Mouse (Mus musculus) heart, adult 8-10 months (tissue): Measurements from ENCODE around the gene Lgals1. TPM values are rescaled to one million over a fixed set of nuclear protein-coding genes. Genes with fewer than 3 reads are reported as not detected.

Experiments
- DNase-seq: peaks from one replicate; pipeline ENCODE4 v3.0.0; 2022; ENCODE audit warnings: low spot score
- total RNA-seq, 4 experiments: library from RNA; stranded (reverse); gene quantifications; 2 replicates each; pipeline ENCODE4 v1.2.4; 2022

The Lgals1 gene
- total RNA-seq, 4 experiments from 2014 or later = 175 to 339 (median 222) TPM

DNA sequence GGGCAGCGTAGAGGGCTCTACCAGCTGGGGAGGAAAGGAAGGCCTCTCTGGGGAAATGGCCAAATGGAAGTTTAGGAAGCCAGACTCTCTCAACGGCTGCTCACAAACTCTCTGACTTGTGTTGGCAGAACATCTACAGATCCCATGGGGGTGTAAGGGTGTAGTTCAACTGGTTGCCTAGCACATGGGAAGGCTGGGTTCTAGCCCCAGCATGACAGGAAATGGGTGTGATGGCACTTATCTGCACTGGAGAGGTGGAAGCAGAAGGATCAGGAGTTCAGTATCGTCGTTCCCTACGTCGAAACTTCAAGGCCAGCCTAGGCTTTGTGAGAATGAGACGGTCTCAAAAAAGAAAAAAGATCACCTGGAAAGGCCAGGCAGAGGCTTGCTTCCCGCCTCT lies 17.5 kb upstream of the Lgals1 start:
- DNase-seq = no peak

DNA sequence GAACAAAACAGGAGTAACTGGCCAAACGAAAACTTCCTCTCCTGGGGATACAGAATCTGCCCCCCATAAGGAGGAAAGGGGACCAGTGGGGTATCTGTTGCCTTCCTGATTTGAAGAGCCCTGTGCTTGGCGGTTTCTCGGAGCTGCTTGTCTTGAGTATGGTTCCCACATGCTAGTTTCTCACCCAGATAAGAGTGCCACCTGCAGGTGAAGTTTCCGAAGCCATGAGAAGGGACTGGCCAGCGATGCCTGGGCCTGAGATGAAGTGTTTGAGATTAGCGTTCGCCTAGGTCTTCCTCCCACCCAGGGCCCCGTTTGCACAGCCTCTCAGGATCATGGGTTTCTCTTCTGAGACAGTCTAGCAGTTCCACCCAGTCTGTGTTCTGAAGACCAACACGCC lies 14.5 kb upstream of the Lgals1 start:
- no peak for DNase-seq

DNA sequence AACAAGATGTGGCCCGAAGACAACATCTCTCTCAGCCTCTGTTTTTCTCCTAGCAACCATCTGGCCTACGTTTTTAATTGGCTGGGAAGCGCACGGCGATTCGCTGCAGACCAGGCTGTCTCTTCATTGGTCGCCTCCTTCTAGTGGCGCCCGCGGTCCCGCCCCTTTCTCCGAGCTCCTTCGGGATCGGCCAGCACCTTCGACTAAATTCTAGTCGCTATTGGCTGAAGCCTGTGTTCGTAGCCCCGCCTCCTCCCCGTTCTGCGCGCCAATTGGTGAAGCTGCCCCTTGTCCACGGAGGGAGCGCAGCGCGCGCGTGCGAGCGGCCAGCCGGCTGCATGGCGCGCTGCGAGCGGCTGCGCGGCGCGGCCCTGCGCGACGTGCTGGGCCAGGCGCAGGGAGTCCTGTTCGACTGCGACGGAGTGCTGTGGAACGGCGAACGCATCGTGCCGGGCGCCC lies 12.9 kb upstream of the Lgals1 start, which contains the start of gene Pdxp:
Pdxp (plus strand) TSS at position 288 of the 459 bp plus-strand sequence.
- peak; percentile 90 for DNase-seq

DNA sequence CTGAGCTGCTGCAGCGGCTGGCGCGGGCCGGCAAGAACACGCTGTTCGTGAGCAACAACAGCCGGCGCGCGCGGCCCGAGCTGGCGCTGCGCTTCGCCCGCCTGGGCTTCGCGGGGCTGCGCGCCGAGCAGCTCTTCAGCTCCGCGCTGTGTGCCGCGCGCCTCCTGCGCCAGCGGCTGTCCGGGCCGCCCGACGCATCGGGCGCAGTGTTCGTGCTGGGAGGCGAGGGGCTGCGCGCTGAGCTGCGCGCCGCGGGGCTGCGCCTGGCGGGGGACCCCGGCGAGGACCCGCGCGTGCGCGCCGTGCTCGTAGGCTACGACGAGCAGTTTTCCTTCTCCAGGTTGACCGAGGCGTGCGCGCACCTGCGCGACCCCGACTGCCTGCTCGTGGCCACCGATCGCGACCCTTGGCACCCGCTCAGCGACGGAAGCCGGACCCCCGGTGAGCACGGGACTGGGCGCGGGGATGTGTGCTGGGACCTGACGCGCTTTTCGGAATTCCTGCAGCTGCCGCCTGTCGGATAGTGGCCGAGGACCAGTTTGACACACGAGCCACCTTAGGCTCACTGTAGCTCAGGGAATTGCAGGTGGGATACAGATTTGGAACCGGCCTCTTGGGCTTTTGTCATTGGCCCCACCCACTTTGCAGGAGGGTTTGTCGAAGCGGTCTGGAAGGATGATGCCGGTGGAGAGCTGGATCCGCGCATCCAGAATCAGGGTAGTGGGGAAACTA lies 12.3 kb upstream of the Lgals1 start:
- DNase-seq = no peak

DNA sequence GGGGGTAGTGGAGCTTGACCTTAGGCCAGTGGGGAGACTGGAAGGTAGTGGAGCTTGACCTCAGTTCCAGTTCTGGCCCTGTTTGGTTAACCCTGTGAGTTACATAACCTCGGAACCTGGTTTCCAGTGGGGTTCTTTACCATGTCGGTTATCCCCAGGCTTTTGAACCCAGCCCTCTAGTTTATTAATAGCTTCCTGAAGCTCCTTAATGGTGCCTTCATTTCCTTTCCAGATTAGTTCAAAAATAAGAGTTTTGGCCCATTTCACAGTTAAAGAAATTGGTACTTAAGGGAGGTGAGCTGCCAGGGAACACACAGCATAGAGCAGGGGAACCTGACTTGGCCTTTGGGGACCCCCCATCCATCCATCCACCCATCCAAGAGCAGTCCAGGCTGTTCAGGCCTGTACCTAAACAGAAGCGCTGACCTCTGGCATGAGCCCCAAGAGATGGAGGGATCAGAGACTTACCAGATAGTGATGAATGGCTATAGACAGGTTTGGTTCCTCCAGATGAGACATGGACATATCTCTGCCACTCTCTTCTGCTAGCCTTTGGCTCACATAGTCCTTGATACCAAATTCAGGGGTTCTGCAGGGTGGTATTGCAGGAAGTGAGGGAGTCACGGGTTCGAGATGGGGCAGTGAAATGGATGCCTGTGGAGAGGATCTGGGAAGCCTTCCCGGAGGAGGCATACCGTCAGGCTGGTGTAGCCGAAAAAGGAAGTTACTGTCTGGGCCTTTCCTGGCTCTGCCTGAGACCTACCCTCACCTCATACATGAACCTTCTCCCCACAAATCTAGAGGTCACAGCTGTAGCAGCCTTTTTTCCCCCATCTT lies 11.5 kb upstream of the Lgals1 start:
- no peak for DNase-seq

DNA sequence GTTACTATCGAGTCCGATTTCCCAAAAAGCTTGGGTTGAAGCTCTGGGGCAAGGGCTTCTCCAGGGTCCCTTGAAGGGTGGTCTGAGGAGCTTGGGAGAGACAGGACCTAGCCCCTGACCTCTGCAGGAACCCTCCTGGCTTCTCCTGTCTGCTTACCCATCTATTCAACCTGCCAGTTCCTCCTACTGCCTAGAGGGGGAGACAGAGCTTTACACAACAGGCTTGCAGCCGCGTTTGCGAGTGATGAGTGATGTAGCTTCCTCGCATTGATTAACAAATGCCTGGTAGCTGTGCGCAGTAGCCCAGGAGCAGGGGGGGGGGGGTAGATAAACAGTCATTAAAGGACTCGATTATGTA lies 10.9 kb upstream of the Lgals1 start:
- peak; percentile 81 for DNase-seq

DNA sequence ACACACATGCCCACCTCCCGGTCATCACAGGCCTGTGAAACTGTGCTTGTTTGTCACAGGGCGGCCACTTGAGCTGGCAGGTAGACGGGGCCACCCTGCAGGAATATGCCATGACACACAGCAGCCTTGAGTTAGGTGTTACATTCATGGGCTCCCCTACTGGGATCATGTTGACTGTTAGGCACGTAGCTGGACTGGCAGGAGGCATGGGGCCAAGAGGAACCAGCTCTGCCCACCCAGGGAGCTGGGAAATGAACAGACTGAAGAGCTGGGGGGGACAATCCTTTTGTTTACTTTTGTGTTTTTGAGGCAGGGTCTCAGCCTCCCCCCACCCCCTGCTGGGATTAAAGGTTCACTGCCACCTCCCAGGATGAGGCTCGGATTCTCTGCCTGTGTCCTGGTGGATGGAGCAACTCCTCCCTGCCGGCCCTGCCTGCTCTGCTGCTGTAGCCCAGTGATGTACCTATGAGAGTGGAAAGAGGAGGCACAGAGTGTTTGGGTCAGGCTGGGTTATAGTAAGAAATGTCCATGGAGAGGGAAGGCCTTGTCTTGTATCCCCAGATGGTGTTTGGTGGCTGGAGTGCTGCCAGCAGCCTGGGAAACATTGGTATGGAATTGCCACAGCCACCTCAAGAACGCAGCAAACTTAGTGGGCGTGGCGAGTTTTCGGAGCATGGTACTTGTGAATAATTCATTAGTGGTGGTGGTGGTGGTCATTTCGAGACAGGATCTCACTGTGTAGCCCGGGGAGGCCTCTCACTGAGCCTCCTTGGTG lies 10.3 kb upstream of the Lgals1 start:
- no peak for DNase-seq

DNA sequence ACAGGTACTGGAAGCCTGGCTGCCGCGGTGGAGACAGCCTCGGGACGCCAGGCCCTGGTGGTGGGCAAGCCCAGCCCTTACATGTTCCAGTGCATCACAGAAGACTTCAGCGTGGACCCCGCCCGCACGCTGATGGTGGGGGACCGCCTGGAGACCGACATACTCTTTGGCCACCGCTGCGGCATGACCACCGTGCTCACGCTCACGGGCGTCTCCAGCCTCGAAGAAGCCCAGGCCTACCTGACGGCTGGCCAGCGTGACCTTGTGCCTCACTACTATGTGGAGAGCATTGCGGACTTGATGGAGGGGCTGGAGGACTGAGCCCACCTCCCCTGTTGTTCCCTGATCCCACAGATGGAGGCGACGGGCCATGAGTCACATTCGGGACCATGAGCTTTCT lies 8.4 kb upstream of the Lgals1 start:
- no peak for DNase-seq

DNA sequence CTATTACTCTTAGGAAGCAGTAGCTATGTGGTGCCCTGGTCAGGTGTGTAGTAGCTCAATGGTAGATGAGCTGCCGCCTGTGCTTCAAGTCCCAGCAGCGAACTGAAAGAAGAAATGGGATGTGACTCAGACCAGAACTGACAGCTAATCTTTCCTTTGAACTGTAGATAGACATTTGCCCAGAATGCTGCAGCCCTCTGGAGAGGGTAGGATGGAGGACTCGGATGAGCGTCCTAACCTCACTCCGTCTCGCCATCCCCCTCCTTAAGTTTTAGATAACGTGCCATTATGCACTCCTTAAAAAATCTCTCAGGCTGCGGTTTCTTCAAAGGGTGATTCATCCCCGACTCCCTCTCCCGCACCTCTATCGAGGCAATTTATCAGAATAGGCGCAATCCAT lies 6.6 kb upstream of the Lgals1 start:
- DNase-seq = no peak

DNA sequence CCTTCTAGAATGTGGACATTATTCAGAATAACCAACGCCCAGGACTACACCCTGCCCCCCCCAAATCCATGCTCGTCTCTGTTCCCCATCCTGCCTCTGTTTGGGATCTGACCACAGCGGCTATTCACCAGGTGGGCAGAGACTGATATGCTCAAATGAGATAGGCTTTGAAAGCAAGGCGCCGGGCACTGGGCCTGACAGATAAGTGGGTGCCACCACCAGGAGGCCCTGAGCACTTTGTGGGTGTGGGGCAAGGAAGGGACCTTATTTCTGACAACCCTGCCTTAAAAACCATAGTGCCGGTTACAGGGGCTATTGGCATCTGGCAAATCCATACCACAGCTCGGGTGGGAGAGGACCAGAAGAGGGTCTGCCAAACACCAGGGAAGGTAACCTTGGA lies 3.8 kb upstream of the Lgals1 start:
- DNase-seq = no peak

DNA sequence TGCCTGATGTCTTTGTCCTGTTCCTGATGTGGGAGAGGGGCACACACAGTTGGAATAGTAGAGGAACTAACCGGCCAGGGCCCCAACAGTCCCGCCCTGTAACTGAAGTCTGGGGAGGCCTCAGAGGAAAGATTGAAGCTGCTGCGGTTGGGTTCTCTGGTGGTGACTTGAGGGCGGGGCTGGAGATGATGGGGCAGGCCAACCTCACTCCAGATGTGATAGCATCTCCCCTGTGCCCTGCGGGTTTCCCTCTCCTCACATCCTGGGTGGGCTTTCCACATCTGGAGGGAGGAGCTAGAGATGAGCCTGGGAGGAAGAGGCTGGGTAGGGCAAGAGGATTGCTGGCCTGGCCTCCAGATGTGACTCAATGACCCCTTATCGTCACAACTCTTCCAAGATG lies 2.9 kb upstream of the Lgals1 start:
- no peak for DNase-seq

DNA sequence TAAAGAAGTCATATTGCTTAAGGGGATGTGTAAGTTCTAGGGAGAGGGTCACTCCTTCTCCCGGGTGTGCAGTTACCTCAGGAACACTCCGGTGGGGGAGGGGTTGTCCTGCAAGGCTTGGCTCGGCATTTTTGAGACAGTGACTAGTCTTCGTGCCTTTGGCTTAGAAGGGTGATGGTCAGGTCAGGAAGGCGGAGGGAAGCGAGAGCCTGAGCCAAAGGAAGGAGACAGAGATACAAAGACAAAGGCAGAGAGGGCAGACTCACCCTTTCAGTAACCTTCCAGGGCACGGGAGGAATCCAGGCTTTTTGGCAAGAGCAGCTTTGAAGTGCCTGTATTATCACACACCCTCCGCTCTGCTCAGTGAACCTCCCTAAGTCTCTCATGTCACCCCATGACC lies 1.4 kb upstream of the Lgals1 start:
- no peak for DNase-seq

DNA sequence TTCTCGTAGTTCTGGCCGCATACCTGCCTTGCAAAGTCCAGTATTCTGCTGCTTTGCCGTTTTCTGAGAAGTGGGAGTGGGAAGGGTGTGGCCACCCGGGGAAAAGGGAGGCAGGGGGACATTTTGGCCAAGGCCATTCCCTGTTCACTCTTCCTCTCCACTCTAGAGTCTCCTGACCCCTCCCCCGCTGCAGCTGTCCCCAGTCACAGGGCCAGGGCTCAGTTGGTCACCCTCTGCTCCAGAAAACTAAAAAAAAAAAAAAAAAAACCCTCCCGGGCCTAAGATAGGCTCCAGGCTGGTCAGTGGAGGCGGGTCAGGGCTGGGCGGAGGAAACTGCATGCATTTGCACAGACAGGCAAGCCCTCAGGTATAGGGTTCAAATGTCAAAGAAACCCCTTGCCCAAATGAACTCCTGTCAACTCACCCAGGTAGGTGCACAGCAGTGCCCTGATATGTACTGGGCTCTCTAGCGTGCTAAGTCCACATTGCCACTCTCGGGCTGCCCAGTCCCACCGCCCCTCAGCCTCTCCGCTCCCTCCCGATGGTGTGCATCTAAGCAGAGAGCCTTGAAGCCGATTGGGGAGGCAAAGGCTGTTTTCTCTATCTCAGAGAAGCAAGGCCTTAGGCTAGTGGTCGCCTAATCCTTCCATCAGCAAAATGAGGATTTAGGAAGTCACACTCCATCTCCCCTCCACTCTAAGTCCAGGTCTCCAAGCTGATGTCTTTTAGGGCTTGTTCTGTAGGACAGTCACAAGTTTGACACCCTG lies 679 bp downstream of the Lgals1 start:
- DNase-seq = no peak

DNA sequence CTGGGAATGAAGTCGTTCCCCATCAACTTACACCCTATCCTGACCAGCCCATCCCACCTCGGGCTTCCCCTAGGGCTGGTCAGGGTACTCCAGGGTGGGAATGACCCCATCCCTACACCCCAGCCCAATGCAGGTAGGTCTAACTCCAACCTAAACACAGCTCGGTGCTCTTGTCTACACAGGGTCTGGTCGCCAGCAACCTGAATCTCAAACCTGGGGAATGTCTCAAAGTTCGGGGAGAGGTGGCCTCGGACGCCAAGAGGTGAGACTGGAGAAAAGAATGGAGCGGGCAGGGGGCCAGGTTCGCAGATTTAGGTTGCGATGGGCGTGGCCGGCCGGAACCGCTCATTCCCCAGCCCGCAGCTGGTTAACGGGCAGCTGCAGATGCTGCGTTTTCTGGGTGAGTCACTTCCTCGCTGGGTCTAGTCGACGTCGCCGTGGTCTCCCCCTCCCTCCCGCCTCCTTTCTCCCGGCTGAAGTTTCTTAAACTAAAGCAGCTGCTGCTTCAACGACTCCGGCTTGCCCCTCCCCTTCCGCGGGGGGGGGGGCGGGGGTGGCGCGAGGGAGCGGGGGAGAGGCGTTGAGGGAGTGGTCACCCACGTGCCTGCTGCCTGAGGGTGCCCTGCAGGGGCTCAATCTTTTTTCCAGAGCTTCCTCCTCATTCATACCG lies 1.4 kb downstream of the Lgals1 start:
- DNase-seq = peak; percentile 75

DNA sequence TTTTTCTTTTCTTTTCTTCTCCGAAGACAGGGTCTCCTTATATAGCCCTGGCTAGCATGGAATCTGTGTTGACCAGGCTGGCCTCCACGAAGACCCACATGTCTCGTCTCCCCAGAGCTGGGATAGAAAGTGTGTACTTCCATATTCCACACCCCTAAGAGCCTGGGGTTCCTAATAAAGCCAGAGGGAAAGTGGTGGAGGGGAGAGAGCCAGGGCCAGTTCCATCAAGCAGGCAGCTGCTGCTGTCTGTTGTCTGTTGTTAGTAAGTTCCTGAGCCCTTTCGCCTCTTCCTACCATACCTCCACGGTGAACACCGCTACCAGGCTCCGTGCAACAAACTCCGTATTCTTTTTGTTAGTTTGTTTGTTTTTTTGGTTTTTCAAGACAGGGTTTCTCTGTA lies 2.0 kb downstream of the Lgals1 start:
- DNase-seq = no peak

DNA sequence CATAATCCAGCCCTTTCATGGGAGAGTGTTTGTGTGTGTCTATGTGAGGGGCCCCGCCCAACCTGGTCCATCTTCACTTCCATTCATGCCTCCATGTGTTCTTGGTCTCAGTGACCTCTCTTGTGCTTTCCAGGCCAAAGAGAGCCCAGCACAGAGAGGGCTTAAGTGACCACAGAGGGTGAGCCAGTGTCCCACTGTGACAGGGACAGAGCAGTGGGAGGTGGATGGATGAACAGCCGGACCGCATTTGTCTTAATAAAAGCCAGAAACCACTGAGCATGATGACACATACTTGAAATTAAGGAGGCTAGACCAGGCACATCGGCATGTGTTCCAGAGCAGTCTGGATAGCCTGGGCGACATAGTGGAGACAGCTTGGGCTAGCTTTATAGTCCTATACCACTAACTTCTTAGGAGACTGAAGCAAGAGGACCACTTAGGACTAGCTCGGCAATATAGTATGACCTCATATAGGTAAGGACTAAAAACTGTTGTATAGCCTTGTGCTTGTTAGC lies 3.7 kb downstream of the Lgals1 start:
- DNase-seq = no peak

DNA sequence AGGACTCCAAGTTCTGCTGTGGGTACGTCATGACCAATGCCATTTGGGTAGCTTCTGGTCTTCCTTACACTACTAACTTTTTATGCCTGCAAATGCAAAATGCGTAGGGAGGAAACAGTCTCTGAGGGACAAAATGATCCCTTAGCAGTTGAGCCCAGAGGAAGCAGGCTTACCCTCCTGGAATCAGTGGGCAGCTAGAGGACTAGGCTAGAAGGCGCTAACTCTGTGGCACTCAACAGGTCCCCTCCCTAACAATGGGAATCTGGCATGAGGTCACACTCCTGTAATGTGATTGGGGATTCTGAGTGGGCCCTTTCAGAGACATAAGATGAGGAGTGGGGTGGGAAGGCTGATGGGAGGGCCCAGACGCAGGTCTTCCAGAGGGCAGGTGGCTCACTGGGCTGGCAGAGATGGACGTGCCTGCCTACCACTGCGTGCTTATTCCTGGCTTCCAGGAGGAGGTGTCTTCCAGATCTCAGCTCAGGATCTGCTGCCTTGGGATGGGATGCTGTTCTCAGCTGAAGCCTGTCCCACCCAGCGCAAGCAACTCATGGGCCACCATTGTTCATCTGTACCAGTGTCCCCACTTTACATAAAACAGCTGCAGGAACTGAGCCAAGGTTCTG lies 4.4 kb downstream of the Lgals1 start:
- no peak for DNase-seq

DNA sequence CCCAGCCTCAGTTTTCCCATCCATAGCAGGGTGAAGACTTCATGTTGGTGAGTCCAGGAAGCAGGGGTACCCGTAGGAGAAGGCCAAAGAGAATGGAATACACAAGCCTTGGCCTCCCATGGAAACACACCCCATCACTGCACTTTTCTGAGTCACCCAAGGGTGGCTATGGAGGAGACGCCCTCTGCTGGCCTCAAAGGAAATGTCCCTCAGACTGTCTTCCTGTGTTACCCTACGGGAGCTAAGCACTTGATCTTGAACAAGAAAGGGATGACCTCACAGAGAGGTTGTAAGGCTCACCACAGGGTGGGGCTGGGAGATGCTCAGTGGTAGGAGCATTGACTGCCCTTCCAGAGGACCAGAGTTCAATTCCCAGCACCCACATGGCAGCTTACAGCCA lies 5.1 kb downstream of the Lgals1 start:
- DNase-seq = peak; percentile 47

DNA sequence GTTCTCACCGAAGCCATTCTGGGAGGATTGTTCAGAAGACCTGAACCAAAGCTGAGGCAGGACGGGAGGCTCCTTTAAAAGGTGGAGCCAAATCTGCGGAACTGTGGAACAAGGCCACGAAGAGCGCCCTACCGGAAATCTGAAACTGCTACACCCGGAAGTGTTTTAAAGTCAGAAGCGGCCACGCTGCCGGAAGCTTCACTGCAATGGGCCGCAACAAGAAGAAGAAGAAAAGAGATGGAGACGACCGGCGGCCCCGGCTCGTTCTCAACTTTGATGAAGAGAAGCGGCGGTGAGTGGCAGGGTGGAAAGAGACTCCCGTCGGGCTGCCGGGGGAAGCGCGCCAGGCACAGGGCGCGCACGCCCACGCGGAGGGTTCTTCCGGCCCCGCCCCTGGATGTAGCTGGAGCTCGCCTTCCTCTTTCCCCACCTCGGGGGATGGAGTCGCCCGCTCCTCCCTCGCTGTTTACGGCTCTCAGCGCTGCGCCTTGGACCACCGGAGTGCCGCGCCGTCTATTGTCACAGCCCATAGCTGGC lies 8.3 kb downstream of the Lgals1 start, which contains the start of gene Nol12:
Nol12 (plus strand) TSS at position 150 of the 537 bp plus-strand sequence.
- peak; percentile 88 for DNase-seq

DNA sequence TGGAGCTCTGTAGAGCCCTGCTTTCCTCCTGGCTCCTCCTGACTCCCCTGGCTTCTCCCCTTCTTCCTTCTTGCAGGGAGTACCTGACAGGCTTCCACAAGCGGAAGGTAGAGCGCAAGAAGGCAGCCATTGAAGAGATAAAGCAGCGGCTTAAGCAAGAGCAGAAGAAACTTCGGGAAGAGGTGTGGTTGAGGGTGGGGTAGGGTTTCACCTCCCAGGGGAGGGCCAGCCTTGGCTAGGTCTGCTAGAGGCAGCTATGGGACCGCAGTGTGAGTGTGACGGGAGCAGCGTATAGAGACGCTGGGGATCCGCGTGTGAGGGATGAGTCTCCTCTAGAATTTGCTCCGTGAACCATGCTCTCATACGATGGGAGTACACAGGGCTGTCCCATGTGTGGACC lies 9.9 kb downstream of the Lgals1 start:
- DNase-seq = no peak
